Mouse (Mus musculus) retina, postnatal 1 day (tissue): ENCODE data around the gene Orai1.
"Not testable (repeated sequence)": the region's sequence is repeated elsewhere in the genome, so short reads cannot be mapped to it uniquely, and the experiment has no call there.

ENCODE experiments used
- DNase-seq: peaks from one replicate; pipeline ENCODE4 v3.0.0-alpha.2; 2012

Gene Orai1

GRCm38 (mm10) chr5:123035089-123035488 lies 20.2 kb downstream of the Orai1 start:
- no peak for DNase-seq

- peak; percentile 26 for DNase-seq
Measured at GRCm38 (mm10) chr5:123035564-123035963, 20.7 kb downstream of the Orai1 start.

GRCm38 (mm10) chr5:123038115-123038514 lies 23.2 kb downstream of the Orai1 start:
- DNase-seq, result no peak

- peak; percentile 69 for DNase-seq
Measured at GRCm38 (mm10) chr5:123039120-123039752, 24.4 kb downstream of the Orai1 start.

GRCm38 (mm10) chr5:123040796-123041195 lies 25.9 kb downstream of the Orai1 start:
- no peak for DNase-seq

- DNase-seq, result peak; percentile 45
Measured at GRCm38 (mm10) chr5:123043856-123044255, 29.0 kb downstream of the Orai1 start.

GRCm38 (mm10) chr5:123045561-123046295 lies 30.9 kb downstream of the Orai1 start:
- DNase-seq, result peak; percentile 79

- DNase-seq, result no peak
Measured at GRCm38 (mm10) chr5:123046916-123047315, 32.0 kb downstream of the Orai1 start, which contains the start of gene Morn3. Gene Morn3, minus strand, starts transcription at chr5:123047016.

GRCm38 (mm10) chr5:123049271-123049670 lies 34.4 kb downstream of the Orai1 start:
- peak; percentile 73 for DNase-seq

- no peak for DNase-seq
Measured at GRCm38 (mm10) chr5:123050918-123051317, 36.0 kb downstream of the Orai1 start.

GRCm38 (mm10) chr5:123051736-123052135 lies 36.9 kb downstream of the Orai1 start:
- no peak for DNase-seq

- peak; percentile 100 for DNase-seq
Measured at GRCm38 (mm10) chr5:123057366-123058250, 42.7 kb downstream of the Orai1 start.

- DNase-seq, result no peak
Measured at GRCm38 (mm10) chr5:123058251-123059102, 43.6 kb downstream of the Orai1 start.

GRCm38 (mm10) chr5:123059757-123060520 lies 45.1 kb downstream of the Orai1 start:
- peak; percentile 67 for DNase-seq

- DNase-seq, result no peak
Measured at GRCm38 (mm10) chr5:123060706-123061401, 46.0 kb downstream of the Orai1 start.

GRCm38 (mm10) chr5:123061402-123061749 lies 46.5 kb downstream of the Orai1 start:
- not testable (repeated sequence) for DNase-seq

GRCm38 (mm10) chr5:123063141-123063540 lies 48.3 kb downstream of the Orai1 start:
- DNase-seq, result no peak

GRCm38 (mm10) chr5:123064207-123064606 lies 49.3 kb downstream of the Orai1 start:
- peak; percentile 84 for DNase-seq

GRCm38 (mm10) chr5:123067395-123067995 lies 52.6 kb downstream of the Orai1 start:
- peak; percentile 66 for DNase-seq

GRCm38 (mm10) chr5:123068115-123068514 lies 53.2 kb downstream of the Orai1 start, which contains the start of gene Tmem120b:
Gene Tmem120b, plus strand, starts transcription at chr5:123068415.
- no peak for DNase-seq
